Mouse (Mus musculus) kidney, postnatal 0 days (tissue): Measurements from ENCODE around the gene Dedd. TPM values are rescaled to one million over a fixed set of nuclear protein-coding genes. Genes with fewer than 3 reads are reported as not detected.

Experiments used
- ATAC-seq: fragments of 200-750 bp; cut with Nextera tagmentation; replicated peaks from 2 replicates; pipeline ENCODE4 v1.8.0; 2017; ENCODE audit warnings: low read depth, moderate number of reproducible peaks, moderate TSS enrichment, moderate library complexity; ENCODE audit not compliant: low FRiP score
- DNase-seq: peaks from one replicate; pipeline ENCODE4 v3.0.0-alpha.2; 2016; ENCODE audit warnings: low spot score
- H3K27ac ChIP-seq: fragments of 300-500 bp; sonication (generic); 2 replicates; pipeline ENCODE4 v1.5.1; 2014; ENCODE audit warnings: mild to moderate bottlenecking
- H3K27me3 ChIP-seq: fragments of 300-500 bp; sonication (generic); 2 replicates; pipeline ENCODE4 v1.6.1; 2014; ENCODE audit warnings: low read length, mixed read lengths; ENCODE audit not compliant: insufficient read depth
- H3K36me3 ChIP-seq: fragments of 300-500 bp; sonication (generic); 2 replicates; pipeline ENCODE4 v1.6.1; 2014; ENCODE audit warnings: low read length, mixed read lengths; ENCODE audit not compliant: insufficient read depth
- H3K4me1 ChIP-seq: fragments of 300-500 bp; sonication (generic); replicated peaks from 2 replicates; pipeline ENCODE4 v1.6.1; 2014; ENCODE audit warnings: antibody characterized with exemption, low read length, mixed read lengths; ENCODE audit not compliant: insufficient read depth
- H3K4me2 ChIP-seq: fragments of 300-500 bp; sonication (generic); 2 replicates; pipeline ENCODE4 v1.6.1; 2014; ENCODE audit warnings: mild to moderate bottlenecking, low read length, moderate library complexity, mixed read lengths
- H3K4me3 ChIP-seq: fragments of 300-500 bp; sonication (generic); replicated peaks from 2 replicates; pipeline ENCODE4 v1.5.1; 2014; ENCODE audit warnings: low read depth, low read length
- H3K9ac ChIP-seq: fragments of 300-500 bp; sonication (generic); 2 replicates; pipeline ENCODE4 v1.6.1; 2014; ENCODE audit warnings: low read depth, low read length
- H3K9me3 ChIP-seq: fragments of 300-500 bp; sonication (generic); replicated peaks from 2 replicates; pipeline ENCODE4 v1.6.1; 2016; ENCODE audit warnings: low read length, inconsistent platforms, mixed read lengths
- CTCF ChIP-seq: IDR thresholded peaks from 2 replicates; pipeline ENCODE4 v1.5.1; 2016; ENCODE audit warnings: antibody characterized with exemption, low read depth, mild to moderate bottlenecking, moderate library complexity
- WGBS: fragments of 180-500 bp; shearing (Covaris S2); extraction: QIAGEN DNeasy Blood & Tissue Kit; methylation state at CpG from one replicate; pipeline ENCODE4 v1.1.7; 2014; 5-methylcytosine and 5-hydroxymethylcytosine counted together
- polyA plus RNA-seq: library from polyadenylated mRNA; unstranded; fragments of >200 nt; fragmentation: Nextera tagmentation; extraction: Ambion mirVana; gene quantifications from 2 replicates; pipeline ENCODE4 v1.2.1, GENCODE M21; 2015

The Dedd gene
- polyA plus RNA-seq, 1 experiment from 2014 or later: 46.0 TPM

- WGBS: 75% methylated on average over 8 of the region's 9 CpGs
- Histone ChIP-seq H3K27ac (peak overlapping the region; percentile 36; the same call in 1 of the 2 replicates), H3K9ac (no peak overlapping the region), H3K4me1 (peaks cover 4% of the 10 kb centered on the region; the same call in 1 of the 2 replicates), H3K4me3 (peak overlapping the region; percentile 84; the same call in 1 of the 2 replicates), H3K4me2 (peak overlapping the region; percentile 75), H3K9me3 (peaks cover 5% of the 10 kb centered on the region; the same call in 1 of the 2 replicates), H3K36me3 (peaks cover 32% of the 10 kb centered on the region), H3K27me3 (no peaks in the 10 kb centered on the region)
- ATAC-seq (peak; percentile 65), DNase-seq (peak; percentile 66)
- peak; percentile 37; the same call in 1 of the 2 replicates for TF ChIP-seq CTCF
Measured at GRCm38 (mm10) chr1:171343922-171344677, 15.2 kb downstream of the Dedd start.

GRCm38 (mm10) chr1:171344715-171345114, 15.8 kb downstream of the Dedd start:
- peaks cover 4% of the 10 kb centered on the region; the same call in 1 of the 2 replicates for H3K4me1 ChIP-seq
- H3K9ac ChIP-seq: peak overlapping the region; percentile 79; the same call in 1 of the 2 replicates
- H3K27ac ChIP-seq: peak overlapping the region; percentile 63; the same call in 1 of the 2 replicates
- H3K4me3 ChIP-seq: peak overlapping the region; percentile 84
- H3K36me3 ChIP-seq: peaks cover 27% of the 10 kb centered on the region
- DNase-seq: no peak
- peak; percentile 9; the same call in 1 of the 2 replicates for ATAC-seq
- no peak for TF ChIP-seq CTCF
- H3K27me3 ChIP-seq: no peaks in the 10 kb centered on the region
- WGBS: 69% methylated on average over 9 of the region's 9 CpGs
- peak overlapping the region; percentile 75 for H3K4me2 ChIP-seq
- H3K9me3 ChIP-seq: peaks cover 5% of the 10 kb centered on the region; the same call in 1 of the 2 replicates

- peaks cover 4% of the 10 kb centered on the region; the same call in 1 of the 2 replicates for H3K4me1 ChIP-seq
- peak within 1 kb of the TSS; percentile 75 for H3K4me2 ChIP-seq
- peak; percentile 85 for ATAC-seq
- peak within 1 kb of the TSS; percentile 84 for H3K4me3 ChIP-seq
- peaks cover 23% of the 10 kb centered on the region for H3K36me3 ChIP-seq
- no peaks in the 10 kb centered on the region for H3K27me3 ChIP-seq
- no peak for TF ChIP-seq CTCF
- WGBS: under 1% methylated on average over 52 of the region's 53 CpGs
- peaks cover 5% of the 10 kb centered on the region; the same call in 1 of the 2 replicates for H3K9me3 ChIP-seq
- peak; percentile 97 for DNase-seq
- H3K27ac ChIP-seq: peak within 1 kb of the TSS; percentile 63; the same call in 1 of the 2 replicates
- H3K9ac ChIP-seq: peak within 1 kb of the TSS; percentile 79
Measured at GRCm38 (mm10) chr1:171345225-171346094, 16.5 kb downstream of the Dedd start, which contains the start of the genes Nit1 and Pfdn2. TSS of gene Nit1 (minus strand) at chr1:171345646. TSS of gene Pfdn2 (plus strand) at chr1:171345670.

GRCm38 (mm10) chr1:171346095-171346450, 17.1 kb downstream of the Dedd start:
- Histone ChIP-seq H3K4me3 (peak overlapping the region; percentile 84), H3K4me1 (peaks cover 4% of the 10 kb centered on the region; the same call in 1 of the 2 replicates), H3K9me3 (peaks cover 5% of the 10 kb centered on the region; the same call in 1 of the 2 replicates), H3K4me2 (peak overlapping the region; percentile 75), H3K9ac (peak overlapping the region; percentile 79), H3K27ac (peak overlapping the region; percentile 63; the same call in 1 of the 2 replicates), H3K27me3 (no peaks in the 10 kb centered on the region), H3K36me3 (peaks cover 18% of the 10 kb centered on the region)
- peak; percentile 15 for DNase-seq
- 0 out of 2 replicates have a peak, but pooled peaks have one; percentile 4 for ATAC-seq
- WGBS: under 1% methylated on average over 14 of the region's 14 CpGs
- TF ChIP-seq CTCF: no peak

GRCm38 (mm10) chr1:171348665-171349064, 19.7 kb downstream of the Dedd start:
- TF ChIP-seq CTCF: no peak
- DNase-seq (no peak), ATAC-seq (no peak)
- H3K27me3 ChIP-seq: no peaks in the 10 kb centered on the region
- no peak overlapping the region for H3K9ac ChIP-seq
- peaks cover 4% of the 10 kb centered on the region; the same call in 1 of the 2 replicates for H3K4me1 ChIP-seq
- 95% methylated on average over 3 of the region's 3 CpGs for WGBS
- H3K4me3 ChIP-seq: no peak overlapping the region
- no peak overlapping the region for H3K4me2 ChIP-seq
- 0 out of 2 replicates have a peak, but pooled peaks cover 4% of the 10 kb centered on the region for H3K36me3 ChIP-seq
- H3K27ac ChIP-seq: no peak overlapping the region
- peaks cover 5% of the 10 kb centered on the region; the same call in 1 of the 2 replicates for H3K9me3 ChIP-seq

GRCm38 (mm10) chr1:171349210-171349609, 20.3 kb downstream of the Dedd start:
- WGBS: 81% methylated on average over 2 of the region's 2 CpGs
- Histone ChIP-seq H3K9me3 (peaks cover 5% of the 10 kb centered on the region; the same call in 1 of the 2 replicates), H3K9ac (no peak overlapping the region), H3K27me3 (no peaks in the 10 kb centered on the region), H3K4me1 (peaks cover 4% of the 10 kb centered on the region; the same call in 1 of the 2 replicates), H3K36me3 (0 out of 2 replicates have a peak, but pooled peaks cover 4% of the 10 kb centered on the region), H3K27ac (no peak overlapping the region), H3K4me3 (no peak overlapping the region), H3K4me2 (no peak overlapping the region)
- DNase-seq (no peak), ATAC-seq (no peak)
- no peak for TF ChIP-seq CTCF
